Mouse (Mus musculus) CH12.LX (cell line): ENCODE results near the gene Gm20388.
A peak's percentile ranks its signal among the peaks of the same experiment; 100 is the strongest.

Source experiments
- CHD2 ChIP-seq: IDR thresholded peaks from 2 replicates; pipeline ENCODE4 v1.6.1; 2011; ENCODE audit warnings: low read length, improper control_type of control experiment
- CTCF ChIP-seq, 2 experiments: IDR thresholded peaks in 1 of 2; conservative IDR thresholded peaks in 1 of 2; 2 replicates each; pipeline ENCODE4 v1.5.1; 2011 to 2012; ENCODE audit warnings: low read depth in 2 of 2, low read length in 2 of 2, improper control_type of control experiment in 1 of 2, inconsistent platforms in 1 of 2, mild to moderate bottlenecking in 1 of 2, moderate library complexity in 1 of 2
- EP300 ChIP-seq: IDR thresholded peaks from 2 replicates; pipeline ENCODE4 v1.6.1; 2011; ENCODE audit warnings: low read length, improper control_type of control experiment
- MAZ ChIP-seq: IDR thresholded peaks from 2 replicates; pipeline ENCODE4 v1.6.1; 2012; ENCODE audit warnings: low read depth, mild to moderate bottlenecking, inconsistent platforms, low read length, improper control_type of control experiment, moderate library complexity
- MEF2A ChIP-seq: IDR thresholded peaks from 2 replicates; pipeline ENCODE4 v1.6.1; 2014; ENCODE audit warnings: low read depth, mild to moderate bottlenecking, inconsistent platforms, low read length, improper control_type of control experiment, borderline replicate concordance
- SMC3 ChIP-seq: IDR thresholded peaks from 2 replicates; pipeline ENCODE4 v1.6.1; 2011; ENCODE audit warnings: low read depth, low read length, improper control_type of control experiment
- USF1 ChIP-seq: IDR thresholded peaks from 2 replicates; pipeline ENCODE4 v1.6.1; 2014; ENCODE audit warnings: low read depth, mild to moderate bottlenecking, inconsistent platforms, low read length, improper control_type of control experiment
- USF2 ChIP-seq: conservative IDR thresholded peaks from 2 replicates; pipeline ENCODE4 v1.6.1; 2011; ENCODE audit warnings: low read depth, low read length, improper control_type of control experiment
- ZNF384 ChIP-seq: IDR thresholded peaks from 2 replicates; pipeline ENCODE4 v1.6.1; 2012; ENCODE audit warnings: low read depth, low read length, improper control_type of control experiment, inconsistent platforms

DNA sequence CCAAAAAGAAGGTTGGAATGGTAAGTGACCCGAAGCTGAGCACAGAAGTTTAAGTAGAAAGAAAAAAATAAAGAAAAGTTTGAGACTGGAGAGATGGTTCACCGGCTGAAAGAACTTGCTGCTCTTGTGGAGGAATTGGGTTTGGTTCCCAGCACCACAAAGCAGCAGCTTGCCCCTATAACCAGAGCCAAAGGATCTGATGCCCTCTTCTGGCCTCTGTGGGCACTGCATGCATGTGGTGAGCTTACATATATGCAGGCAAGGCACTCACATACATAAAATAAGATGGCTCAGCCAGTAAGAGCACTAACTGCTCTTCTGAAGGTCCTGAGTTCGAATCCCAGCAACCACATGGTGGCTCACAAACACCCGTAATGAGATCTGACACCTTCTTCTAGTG is 3429.4 kb downstream of the Gm20388 start:
- TF ChIP-seq CTCF (conservative IDR thresholded peaks at IDR 0.05 in 1 of 2, IDR thresholded peaks at IDR 0.05 in 1 of 2; ENCODE audit: low read depth in 2 of 2, low read length in 2 of 2), result peak; percentile 13 to 23; a peak in 1 of 4 replicates
- TF ChIP-seq USF1, result no peak
- TF ChIP-seq USF2, result no peak
- TF ChIP-seq SMC3, result no peak
- no peak for TF ChIP-seq MEF2A
- no peak for TF ChIP-seq EP300
- TF ChIP-seq CHD2, result no peak
- TF ChIP-seq ZNF384, result no peak
- TF ChIP-seq MAZ, result no peak
